Mouse (Mus musculus): ENCODE measurements around the gene Syt16. TPM values are rescaled to one million over a fixed set of nuclear protein-coding genes. Genes with fewer than 3 reads are reported as not detected.

Gene Syt16
- total and polyA plus RNA-seq, 3 experiments: 0.05 TPM; not detected in 2

DNA sequence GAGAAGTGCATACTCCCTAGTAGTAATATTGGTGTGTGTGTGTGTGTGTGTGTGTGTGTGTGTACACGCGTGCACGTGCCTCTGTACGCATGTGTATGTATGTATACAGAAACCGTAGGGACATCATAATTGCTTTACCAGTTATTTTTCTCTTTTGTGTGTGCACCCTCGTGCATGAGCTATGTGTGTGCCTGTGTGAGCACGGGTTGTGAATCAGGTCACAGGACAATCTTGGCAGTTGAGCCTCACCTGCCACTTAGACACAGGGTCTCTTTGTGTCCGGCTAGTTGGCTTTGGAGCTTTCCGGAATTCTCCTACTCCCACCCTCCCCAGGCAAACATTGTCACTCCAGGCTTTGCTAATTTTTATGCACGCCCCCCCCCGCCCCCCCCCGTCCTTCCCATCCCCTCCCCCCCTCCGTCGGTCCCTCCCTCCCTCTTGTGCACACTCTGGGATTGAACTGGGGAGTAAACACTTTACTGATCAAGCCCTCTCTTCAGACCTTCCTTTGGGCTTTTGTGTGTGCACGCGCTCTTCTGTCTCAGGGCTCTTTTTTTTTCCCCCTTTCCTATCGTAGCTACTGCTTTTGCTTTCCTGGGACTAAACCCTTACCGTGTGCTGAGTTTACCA lies 319.0 kb downstream of the Syt16 start, which contains the start of gene Gm11042:
Gene Gm11042 (minus strand): TSS at position 51 of the 630 bp plus-strand sequence.
- dilution Hi-C loops (cut with MboI; ENCODE audit: extremely low pct_ligation_motif_present, extremely low pct_unique_long_range_greater_than_20kb, low sequenced_read_pairs) (no loop called here), in situ Hi-C loops (cut with MboI; ENCODE audit: low pct_ligation_motif_present, low pct_unique_long_range_greater_than_20kb, low sequenced_read_pairs) (loop anchor here (10.0 kb wide), 1 partner anchor 1078 kb away; no protein-coding TSS in a partner anchor)
- H3K27me3 ChIP-seq (replicated peaks): no peaks in the 10 kb centered on the region

DNA sequence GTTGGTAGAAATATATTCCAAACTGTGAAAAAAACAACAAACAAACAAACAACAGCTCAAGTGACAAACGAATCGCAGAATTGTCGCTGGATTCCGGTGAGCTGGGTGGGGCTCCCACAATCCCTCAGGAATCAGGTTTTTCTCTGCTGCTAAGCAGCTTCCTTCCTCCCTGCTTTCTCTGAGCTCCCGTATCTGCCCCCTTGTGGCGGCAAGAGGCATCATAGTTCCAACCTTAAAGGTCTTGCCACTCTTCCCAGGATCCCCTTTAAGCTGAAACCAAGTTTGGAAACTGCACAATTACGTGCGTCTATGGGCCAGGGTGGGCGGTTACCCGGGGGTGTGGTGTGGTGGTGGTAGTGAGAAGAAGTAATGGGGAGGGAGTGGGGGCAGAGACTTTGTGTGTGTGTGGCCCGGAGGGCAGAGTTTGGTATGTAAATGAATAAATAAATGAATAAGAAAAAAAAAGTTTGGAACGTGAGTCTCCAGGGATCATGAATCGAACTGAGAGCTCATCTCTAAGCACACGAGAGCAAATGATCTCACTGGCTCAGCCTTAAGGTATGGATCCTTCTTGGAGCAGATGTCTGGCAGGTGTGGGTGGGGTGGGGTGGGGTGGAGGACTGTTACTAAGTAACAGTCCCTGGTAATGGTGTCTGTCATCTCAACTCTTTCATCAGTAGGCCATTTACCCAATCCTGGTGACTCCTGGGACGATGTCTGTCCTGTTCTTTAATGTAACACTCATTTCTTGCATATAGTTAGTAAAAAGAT lies 319.7 kb downstream of the Syt16 start:
- Histone ChIP-seq H3K4me2 (ENCODE audit: insufficient read depth, low read depth, poor library complexity, severe bottlenecking) (peak overlapping the region; percentile 91), H3K79me2 (replicated peaks; ENCODE audit: control insufficient read depth, extremely low read depth, insufficient read depth, poor library complexity, severe bottlenecking) (no peaks in the 10 kb centered on the region), H3K27ac (ENCODE audit: insufficient read depth, low read depth) (no peak overlapping the region), H3K9me3 (replicated peaks; ENCODE audit: low read length) (no peaks in the 10 kb centered on the region), H3K27me3 (replicated peaks) (no peaks in the 10 kb centered on the region), H3K36me3 (replicated peaks in 1 of 2; ENCODE audit: control insufficient read depth in 1 of 2, insufficient read depth in 1 of 2, low read length in 1 of 2) (no peaks in the 10 kb centered on the region), H3K9ac (ENCODE audit: insufficient read depth, low read depth) (peak overlapping the region; percentile 49; the same call in 1 of the 2 replicates), H3K4me3 (replicated peaks in 1 of 3; ENCODE audit: low read depth in 2 of 3, low read length in 2 of 3, poor library complexity in 1 of 3) (peak overlapping the region; percentile 48 to 60 (median 53)), H3K4me1 (ENCODE audit: control insufficient read depth in 1 of 2, insufficient read depth in 2 of 2) (peaks cover 3% of the 10 kb centered on the region in 2 experiments; a peak in 3 of 4 replicates)
- in situ Hi-C loops (cut with MboI; ENCODE audit: low pct_ligation_motif_present, low pct_unique_long_range_greater_than_20kb, low sequenced_read_pairs): loop anchor here (10.0 kb wide), 1 partner anchor 1078 kb away; no protein-coding TSS in a partner anchor
- TF ChIP-seq SMC3 (IDR thresholded peaks at IDR 0.05; ENCODE audit: low read depth, low read length) (peak; percentile 58), HCFC1 (IDR thresholded peaks at IDR 0.05; ENCODE audit: low read depth, low read length) (peak; percentile 61; the same call in 1 of the 2 replicates), JUN (IDR thresholded peaks at IDR 0.05; ENCODE audit: insufficient read depth, low read depth, low read length) (no peak), RAD21 (IDR thresholded peaks at IDR 0.05; ENCODE audit: low read depth, low read length) (peak; percentile 18), IRF4 (IDR thresholded peaks at IDR 0.05; ENCODE audit: low read depth, low read length) (no peak), GABPA (IDR thresholded peaks at IDR 0.05; ENCODE audit: insufficient replicate concordance, low read depth, low read length) (no peak), UBTF (IDR thresholded peaks at IDR 0.05; ENCODE audit: low read depth, low read length) (no peak), CHD1 (IDR thresholded peaks at IDR 0.05; ENCODE audit: low read depth, low read length) (no peak), ZC3H11A (IDR thresholded peaks at IDR 0.05; ENCODE audit: low read depth, low read length) (no peak), CTCF (conservative IDR thresholded peaks at IDR 0.05 in 1 of 2, IDR thresholded peaks at IDR 0.05 in 1 of 2; ENCODE audit: low read depth in 2 of 2, low read length in 2 of 2) (peak; percentile 58 to 73; a peak in 3 of 4 replicates), ELF1 (IDR thresholded peaks at IDR 0.05; ENCODE audit: low read depth, low read length) (0 out of 2 replicates have a peak, but pooled peaks have one; percentile 35)
- dilution Hi-C loops (cut with MboI; ENCODE audit: extremely low pct_ligation_motif_present, extremely low pct_unique_long_range_greater_than_20kb, low sequenced_read_pairs): no loop called here
- peak; percentile 75 for DNase-seq (ENCODE audit: extremely low read depth)

More for the DNA sequence above, 319.0 kb downstream of the Syt16 start, which contains the start of gene Gm11042:
- no peaks in the 10 kb centered on the region for H3K36me3 ChIP-seq (replicated peaks in 1 of 2; ENCODE audit: control insufficient read depth in 1 of 2, insufficient read depth in 1 of 2, low read length in 1 of 2)
- no peak for TF ChIP-seq RAD21 (IDR thresholded peaks at IDR 0.05; ENCODE audit: low read depth, low read length)
- no peak for TF ChIP-seq POLR2A (IDR thresholded peaks at IDR 0.05; ENCODE audit: low read depth, low read length)
- no peak for TF ChIP-seq IRF4 (IDR thresholded peaks at IDR 0.05; ENCODE audit: low read depth, low read length)
- TF ChIP-seq EP300 (IDR thresholded peaks at IDR 0.05; ENCODE audit: low read length): no peak
- TF ChIP-seq MEF2A (IDR thresholded peaks at IDR 0.05; ENCODE audit: borderline replicate concordance, low read depth, low read length): no peak
- TF ChIP-seq NELFE (IDR thresholded peaks at IDR 0.05; ENCODE audit: low read depth, low read length): no peak
- no peak for TF ChIP-seq USF2 (conservative IDR thresholded peaks at IDR 0.05; ENCODE audit: low read depth, low read length)
- TF ChIP-seq TBP (conservative IDR thresholded peaks at IDR 0.05; ENCODE audit: low read depth, low read length): no peak
- no peak for TF ChIP-seq E2F4 (IDR thresholded peaks at IDR 0.05; ENCODE audit: insufficient replicate concordance, low read depth, low read length)
- TF ChIP-seq KAT2A (IDR thresholded peaks at IDR 0.05; ENCODE audit: insufficient replicate concordance, low read length): no peak
- TF ChIP-seq MYC (IDR thresholded peaks at IDR 0.05; ENCODE audit: low read depth, low read length): no peak
- TF ChIP-seq POLR2AphosphoS2 (IDR thresholded peaks at IDR 0.05; ENCODE audit: low read depth, low read length): no peak
- H3K4me3 ChIP-seq (replicated peaks in 1 of 3; ENCODE audit: low read depth in 2 of 3, low read length in 2 of 3, poor library complexity in 1 of 3): peak within 1 kb of the TSS; percentile 48 to 60 (median 53)
- no peak for DNase-seq (ENCODE audit: extremely low read depth)
- no peaks in the 10 kb centered on the region for H3K79me2 ChIP-seq (replicated peaks; ENCODE audit: control insufficient read depth, extremely low read depth, insufficient read depth, poor library complexity, severe bottlenecking)
- peaks cover 3% of the 10 kb centered on the region in 2 experiments; a peak in 3 of 4 replicates for H3K4me1 ChIP-seq (ENCODE audit: control insufficient read depth in 1 of 2, insufficient read depth in 2 of 2)
- H3K27ac ChIP-seq (ENCODE audit: insufficient read depth, low read depth): no peak within 1 kb of the TSS
- peak within 1 kb of the TSS; percentile 49; the same call in 1 of the 2 replicates for H3K9ac ChIP-seq (ENCODE audit: insufficient read depth, low read depth)
- no peaks in the 10 kb centered on the region for H3K9me3 ChIP-seq (replicated peaks; ENCODE audit: low read length)
- peak within 1 kb of the TSS; percentile 91 for H3K4me2 ChIP-seq (ENCODE audit: insufficient read depth, low read depth, poor library complexity, severe bottlenecking)
